Mouse (Mus musculus) spleen, embryonic (tissue): ENCODE results near the gene C8a.

Experiments
- CTCF ChIA-PET: fragments of 350-600 bp; sonication (Branson Sonifier 250); formaldehyde crosslinking; loops from one replicate; lab custom pipeline; 2022; lab: Charles Lee

The C8a gene

GRCm38 (mm10) chr4:104842204-104842603, 34.0 kb downstream of the C8a start:
- CTCF ChIA-PET: no interaction called here

- CTCF ChIA-PET: no interaction called here
Measured at GRCm38 (mm10) chr4:104838342-104838741, 37.9 kb downstream of the C8a start.

GRCm38 (mm10) chr4:104835096-104835495, 41.1 kb downstream of the C8a start:
- CTCF ChIA-PET: no interaction called here

- CTCF ChIA-PET: no interaction called here
Measured at GRCm38 (mm10) chr4:104828939-104829338, 47.3 kb downstream of the C8a start.

GRCm38 (mm10) chr4:104824381-104825077, 51.7 kb downstream of the C8a start:
- CTCF ChIA-PET: no interaction called here

DNA sequence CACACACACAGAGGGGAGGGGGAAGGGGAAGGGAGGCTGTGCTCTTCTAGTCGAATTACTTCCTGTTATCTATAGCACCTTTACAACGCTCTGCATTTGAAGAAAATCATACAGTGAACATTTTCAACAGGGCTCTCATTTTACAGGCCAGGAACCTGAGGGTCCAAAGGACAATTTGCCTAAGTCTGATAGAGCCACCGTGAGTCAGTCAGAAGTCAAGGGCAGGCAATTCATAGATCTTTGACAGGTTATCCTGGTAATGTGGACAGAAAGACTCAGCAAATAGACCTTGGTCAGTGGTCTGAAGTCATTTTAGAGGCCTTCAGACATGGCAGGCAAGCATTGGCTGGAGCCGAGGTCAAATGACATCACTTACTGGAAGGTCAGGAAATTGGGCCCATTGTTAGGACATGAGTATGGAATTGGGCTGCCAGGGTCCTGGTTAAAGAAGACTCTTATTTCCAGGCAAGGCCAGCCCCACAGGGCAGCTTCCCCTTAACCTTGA, 52.5 kb downstream of the C8a start:
- CTCF ChIA-PET: no interaction called here

- CTCF ChIA-PET: no interaction called here
Measured at GRCm38 (mm10) chr4:104819891-104820290, 56.3 kb downstream of the C8a start.

DNA sequence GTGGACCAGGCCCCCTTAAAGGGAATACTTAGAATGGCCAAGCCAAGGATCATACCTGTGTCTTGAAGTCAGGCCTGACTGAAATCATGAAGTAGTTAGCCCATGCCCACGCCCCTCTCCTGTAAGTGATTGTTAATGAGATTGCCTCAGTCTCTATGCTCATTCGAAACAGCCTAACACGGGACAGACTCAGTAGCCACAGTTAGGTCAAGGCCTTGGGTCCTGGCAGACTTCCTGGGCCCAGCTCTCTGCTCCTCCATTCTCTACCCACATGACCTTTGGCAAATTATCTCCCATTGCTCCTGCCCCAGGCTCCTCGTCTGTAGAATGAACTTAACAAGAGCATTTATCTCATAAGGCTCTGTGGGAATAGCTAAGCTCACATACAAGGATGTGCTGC, 57.2 kb downstream of the C8a start:
- CTCF ChIA-PET: no interaction called here

DNA sequence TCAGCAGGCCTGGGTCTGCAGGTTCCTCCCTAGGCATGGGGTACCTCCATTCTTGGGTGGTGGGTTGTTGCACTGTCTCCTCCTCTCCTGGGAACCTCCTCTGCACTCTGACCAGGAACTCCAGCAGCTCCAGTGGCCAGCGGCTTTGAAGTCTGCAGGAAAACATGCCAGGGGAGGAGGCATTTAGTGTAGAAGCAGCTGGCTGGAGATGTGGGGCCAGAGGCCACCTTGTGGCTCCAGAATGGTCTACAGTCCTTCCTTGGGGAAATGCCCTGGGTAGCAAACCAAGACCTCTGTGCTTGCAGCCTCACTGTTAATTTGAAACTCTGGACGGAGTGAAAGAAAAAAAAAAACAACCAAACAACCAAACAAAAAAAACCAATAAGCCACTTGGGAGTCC, 58.7 kb downstream of the C8a start:
- CTCF ChIA-PET: no interaction called here

- CTCF ChIA-PET: no interaction called here
Measured at GRCm38 (mm10) chr4:104816519-104817232, 59.5 kb downstream of the C8a start.

DNA sequence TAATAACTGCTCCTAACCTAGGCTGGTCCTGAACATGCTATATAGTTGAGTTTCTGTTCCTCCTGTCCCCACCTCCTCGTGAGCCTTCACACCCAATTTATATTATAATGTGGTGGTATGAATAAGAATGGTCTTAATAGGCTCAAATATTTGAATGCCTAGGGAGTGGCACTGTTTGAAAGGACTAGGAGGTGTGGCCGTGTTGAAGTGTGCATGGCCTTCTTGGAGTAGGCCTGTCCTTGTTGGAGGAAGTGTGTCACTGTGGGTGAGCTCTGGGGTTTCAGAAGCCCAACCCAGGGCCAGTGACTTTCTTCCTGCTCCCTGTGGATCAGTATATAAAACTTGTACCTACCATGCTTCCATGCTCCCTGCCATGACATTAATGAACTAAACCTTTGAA, 62.6 kb downstream of the C8a start:
- CTCF ChIA-PET: no interaction called here

- CTCF ChIA-PET: no interaction called here
Measured at GRCm38 (mm10) chr4:104810710-104811286, 65.4 kb downstream of the C8a start.

DNA sequence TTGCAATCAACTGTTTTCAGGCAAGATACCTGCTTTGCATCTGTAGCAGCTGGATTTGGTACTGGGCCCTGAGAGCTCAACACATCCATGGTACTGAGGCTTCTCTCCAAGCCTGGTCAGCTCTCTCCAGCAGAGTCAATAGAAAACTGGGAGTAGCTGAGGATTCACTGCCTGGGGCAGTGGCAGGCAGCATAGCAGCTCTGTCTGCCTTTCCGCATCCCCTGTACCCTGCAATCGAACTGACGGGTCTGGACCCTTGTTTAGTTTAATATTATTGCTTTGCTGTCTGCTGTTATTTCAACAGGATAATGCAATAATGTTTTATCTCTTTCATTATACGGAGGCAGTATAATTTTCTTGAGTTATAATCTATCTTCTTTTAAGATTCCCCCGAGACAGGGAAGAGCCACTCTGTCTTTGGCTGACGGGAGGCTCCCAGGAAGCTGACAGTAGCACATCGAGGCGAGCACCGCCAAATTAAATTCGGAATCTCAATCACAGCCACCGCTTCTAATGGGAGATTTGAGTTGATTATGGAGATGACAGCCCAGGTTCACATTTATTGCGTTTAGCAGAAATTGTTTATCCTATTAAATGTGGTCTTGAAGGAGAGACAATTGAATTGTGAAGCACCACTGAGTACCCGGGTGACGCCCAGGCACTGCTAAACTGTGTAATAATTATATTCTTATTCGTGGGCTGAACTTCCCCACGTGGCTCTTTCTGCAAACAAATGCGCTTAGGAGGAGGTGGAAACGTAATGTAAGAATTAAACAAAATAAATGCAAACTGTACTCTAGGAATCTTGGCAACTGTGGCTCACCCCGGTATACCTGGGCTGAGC, 70.6 kb downstream of the C8a start:
- CTCF ChIA-PET: no interaction called here

DNA sequence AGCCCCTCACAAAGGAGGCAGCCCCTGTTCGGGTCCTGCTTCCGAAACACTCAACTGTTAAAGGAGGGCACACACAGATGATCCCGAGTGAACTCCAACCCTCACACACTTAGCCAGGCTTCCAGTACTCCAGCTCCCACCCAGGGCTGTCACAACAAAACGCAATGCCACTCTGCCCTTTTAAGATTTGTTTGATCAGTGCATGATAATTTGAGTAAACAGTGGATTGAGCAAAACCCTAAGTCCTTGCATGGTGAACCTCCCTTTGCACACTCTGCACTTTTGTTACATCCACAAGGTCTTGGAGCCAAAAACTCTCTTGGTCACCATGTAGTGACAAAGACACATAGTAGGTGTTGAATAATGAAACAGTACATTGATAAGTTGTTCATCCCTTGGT, 72.1 kb downstream of the C8a start:
- CTCF ChIA-PET: no interaction called here

GRCm38 (mm10) chr4:104801625-104802024, 74.6 kb downstream of the C8a start:
- CTCF ChIA-PET: no interaction called here

DNA sequence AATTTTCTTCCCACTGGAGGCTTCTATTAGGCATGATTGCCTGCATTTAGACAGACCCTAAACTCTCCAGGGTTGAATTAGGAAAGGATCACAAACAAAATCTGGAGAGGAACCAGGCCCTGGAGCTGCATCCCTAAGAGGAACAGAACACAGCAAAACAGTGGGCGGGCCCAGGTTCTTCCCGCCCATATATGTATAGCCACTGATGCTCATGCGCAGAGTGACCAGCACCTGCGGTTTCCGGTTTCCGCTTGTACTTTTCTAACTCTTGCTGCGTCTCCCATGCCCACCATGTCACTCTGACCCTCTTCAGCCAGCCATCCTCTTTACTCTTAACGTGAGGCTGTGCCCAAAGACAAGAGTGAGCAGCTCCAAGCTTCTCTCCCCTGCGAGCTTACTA, 77.2 kb downstream of the C8a start:
- CTCF ChIA-PET: no interaction called here

- CTCF ChIA-PET: no interaction called here
Measured at GRCm38 (mm10) chr4:104792111-104792510, 84.1 kb downstream of the C8a start.

- CTCF ChIA-PET: no interaction called here
Measured at GRCm38 (mm10) chr4:104782346-104782745, 93.9 kb downstream of the C8a start.

DNA sequence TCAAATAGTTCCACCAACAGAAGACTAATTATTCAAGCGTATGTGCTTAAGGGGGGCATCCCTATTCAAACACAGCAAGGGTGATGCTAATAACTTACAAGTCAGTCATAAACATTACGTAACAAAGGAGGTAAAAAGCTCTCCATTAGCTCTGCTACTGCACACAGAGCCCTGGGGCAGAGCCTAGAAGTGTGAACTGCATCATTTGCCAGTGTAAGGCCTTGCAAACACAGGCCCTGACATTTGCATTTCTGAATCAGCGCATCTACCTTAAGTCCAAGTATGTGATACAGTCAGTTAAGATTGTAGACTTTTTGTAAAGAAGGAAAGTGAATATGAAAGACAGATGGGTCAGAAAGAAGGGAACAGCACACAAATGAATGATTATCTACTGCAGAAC, 94.8 kb downstream of the C8a start:
- CTCF ChIA-PET: no interaction called here

DNA sequence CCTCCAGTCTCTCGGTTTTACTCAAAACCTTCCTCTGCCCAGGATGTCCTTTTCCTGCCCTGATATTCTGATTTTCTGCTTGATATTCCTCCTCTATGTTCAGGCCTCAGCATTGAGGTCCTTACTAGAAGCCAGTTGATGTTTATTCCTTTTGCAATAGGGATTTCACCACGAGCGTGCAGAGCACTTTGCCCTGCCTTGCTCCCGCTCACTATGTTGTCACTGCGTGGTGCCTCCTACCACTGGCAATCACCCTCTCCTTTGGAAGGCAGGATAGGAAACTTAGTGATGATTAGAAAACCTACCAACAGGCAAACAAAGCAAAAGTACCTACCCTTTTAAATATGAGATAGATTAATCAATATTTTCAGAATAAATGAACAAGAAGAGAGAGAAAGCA, 96.7 kb downstream of the C8a start:
- CTCF ChIA-PET: no interaction called here

DNA sequence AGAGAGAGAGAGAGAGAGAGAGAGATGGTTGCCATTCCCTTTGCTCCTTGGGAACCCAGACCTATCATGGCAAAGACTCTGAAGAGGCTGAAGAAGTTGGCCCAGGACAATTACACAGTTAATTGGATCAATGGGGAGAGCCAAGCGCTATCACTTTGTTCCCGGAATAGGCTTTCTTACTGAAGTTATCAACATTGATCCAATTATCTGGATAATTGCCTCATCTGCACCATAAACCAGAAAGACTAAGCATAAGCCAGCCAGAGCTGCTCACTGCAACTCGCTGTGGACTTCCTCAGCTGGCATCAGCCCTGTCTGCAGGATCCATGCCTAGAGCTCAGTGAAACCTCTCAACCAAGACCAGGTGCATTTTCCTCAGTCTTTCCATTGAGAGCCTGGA, 100.6 kb downstream of the C8a start:
- CTCF ChIA-PET: no interaction called here

GRCm38 (mm10) chr4:104770331-104770730, 105.9 kb downstream of the C8a start:
- CTCF ChIA-PET: no interaction called here
